Mouse (Mus musculus) midbrain, embryonic 16.5 days (tissue): Measurements from ENCODE around the gene Phf23. TPM values are rescaled to one million over a fixed set of nuclear protein-coding genes. Genes with fewer than 3 reads are reported as not detected.

ENCODE experiments used
- ATAC-seq: fragments of 200-750 bp; cut with Nextera tagmentation; 2 replicates; pipeline ENCODE4 v1.8.0; 2017; ENCODE audit warnings: moderate TSS enrichment
- H3K27ac ChIP-seq: fragments of 300-500 bp; sonication (generic); 2 replicates; pipeline ENCODE4 v1.5.1; 2014; ENCODE audit warnings: mild to moderate bottlenecking, low read length, mixed read lengths
- H3K27me3 ChIP-seq: fragments of 300-500 bp; sonication (generic); 2 replicates; pipeline ENCODE4 v1.6.1; 2014; ENCODE audit warnings: low read depth, low read length, mixed read lengths; ENCODE audit not compliant: control insufficient read depth, insufficient read depth
- H3K36me3 ChIP-seq: fragments of 300-500 bp; sonication (generic); 2 replicates; pipeline ENCODE4 v1.6.1; 2014; ENCODE audit warnings: mild to moderate bottlenecking, low read length, moderate library complexity, mixed read lengths; ENCODE audit not compliant: control insufficient read depth, insufficient read depth
- H3K4me1 ChIP-seq: fragments of 300-500 bp; sonication (generic); 2 replicates; pipeline ENCODE4 v1.6.1; 2014; ENCODE audit warnings: mild to moderate bottlenecking, low read length, mixed read lengths; ENCODE audit not compliant: control insufficient read depth, insufficient read depth
- H3K4me2 ChIP-seq: fragments of 300-500 bp; sonication (generic); 2 replicates; pipeline ENCODE4 v1.6.1; 2014; ENCODE audit warnings: mild to moderate bottlenecking, low read length, mixed read lengths
- H3K4me3 ChIP-seq: fragments of 300-500 bp; sonication (generic); 2 replicates; pipeline ENCODE4 v1.5.1; 2014; ENCODE audit warnings: low read depth, mild to moderate bottlenecking, low read length, moderate library complexity, mixed read lengths
- H3K9ac ChIP-seq: fragments of 300-500 bp; sonication (generic); 2 replicates; pipeline ENCODE4 v1.6.1; 2014; ENCODE audit warnings: low read depth, low read length, mixed read lengths
- H3K9me3 ChIP-seq: fragments of 300-500 bp; sonication (generic); replicated peaks from 2 replicates; pipeline ENCODE4 v1.6.1; 2014; ENCODE audit warnings: mild to moderate bottlenecking, low read length, mixed read lengths; ENCODE audit not compliant: control insufficient read depth, poor library complexity, severe bottlenecking
- WGBS: fragments of 180-500 bp; shearing (Covaris S2); extraction: QIAGEN DNeasy Blood & Tissue Kit; methylation state at CpG from one replicate; pipeline ENCODE4 v1.1.7; 2014; 5-methylcytosine and 5-hydroxymethylcytosine counted together
- polyA plus RNA-seq: library from polyadenylated mRNA; unstranded; fragments of >200 nt; fragmentation: Nextera tagmentation; extraction: Ambion mirVana; gene quantifications from 2 replicates; pipeline ENCODE4 v1.2.1, GENCODE M21; 2015

The Phf23 gene
- polyA plus RNA-seq, 1 experiment from 2014 or later = 51.2 TPM

- Histone ChIP-seq H3K4me3 (peak overlapping the region; percentile 89), H3K27ac (no peak overlapping the region), H3K36me3 (peaks cover 18% of the 10 kb centered on the region), H3K9ac (no peak overlapping the region), H3K4me1 (peaks cover 42% of the 10 kb centered on the region), H3K9me3 (no peaks in the 10 kb centered on the region), H3K4me2 (peak overlapping the region; percentile 99), H3K27me3 (no peaks in the 10 kb centered on the region)
- ATAC-seq = no peak
Observed at GRCm38 (mm10) chr11:70001865-70002264, 6.3 kb downstream of the Phf23 start.

DNA sequence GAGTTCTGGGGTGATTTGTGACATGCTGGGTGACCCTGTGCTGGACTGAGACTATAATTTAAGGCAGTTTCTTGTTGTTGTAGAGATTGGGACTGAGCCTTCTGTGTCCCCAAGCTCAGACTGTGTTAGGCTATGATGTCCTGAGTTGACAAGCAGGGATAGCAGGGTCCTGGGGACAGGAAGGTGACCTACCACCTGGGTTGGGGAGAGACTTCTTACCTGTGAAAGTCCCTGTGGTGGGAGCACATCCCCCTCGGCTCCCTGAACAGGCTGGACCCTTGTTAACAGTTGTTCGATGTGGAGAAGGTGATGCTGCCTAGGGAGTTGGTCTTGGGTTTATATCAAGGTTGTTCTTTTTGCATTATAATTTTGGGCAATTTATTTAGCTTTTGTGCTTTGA is 6.9 kb downstream of the Phf23 start:
- ATAC-seq = no peak
- Histone ChIP-seq H3K36me3 (peaks cover 24% of the 10 kb centered on the region), H3K9ac (peak overlapping the region; percentile 2; the same call in 1 of the 2 replicates), H3K4me1 (peaks cover 41% of the 10 kb centered on the region), H3K4me3 (peak overlapping the region; percentile 89; the same call in 1 of the 2 replicates), H3K27me3 (no peaks in the 10 kb centered on the region), H3K9me3 (no peaks in the 10 kb centered on the region), H3K4me2 (peak overlapping the region; percentile 99), H3K27ac (no peak overlapping the region)
- 95% methylated on average over 2 of the region's 2 CpGs for WGBS

DNA sequence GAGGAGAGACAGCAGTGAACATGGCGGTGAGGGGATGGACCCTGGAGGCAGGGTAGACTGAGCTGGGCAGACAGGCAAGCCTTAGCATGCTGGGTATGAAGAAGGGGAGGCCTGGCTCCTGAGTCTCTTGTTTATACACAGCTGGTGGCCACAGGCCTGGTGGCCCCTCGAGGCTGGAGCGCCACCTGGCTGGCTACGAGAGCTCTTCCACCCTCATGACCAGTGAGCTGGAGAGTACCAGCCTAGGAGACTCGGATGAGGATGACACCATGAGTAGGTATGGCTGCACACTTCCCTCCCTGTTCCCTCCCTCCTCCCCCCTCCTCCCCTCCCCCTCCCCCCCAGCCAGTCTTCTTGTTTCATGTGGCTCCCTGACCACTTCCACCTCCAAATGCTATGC is 9.9 kb downstream of the Phf23 start:
- H3K4me2 ChIP-seq = no peak overlapping the region
- ATAC-seq = no peak
- peaks cover 30% of the 10 kb centered on the region for H3K4me1 ChIP-seq
- H3K27ac ChIP-seq = no peak overlapping the region
- 53% methylated on average over 5 of the region's 5 CpGs for WGBS
- no peaks in the 10 kb centered on the region for H3K27me3 ChIP-seq
- no peak overlapping the region for H3K4me3 ChIP-seq
- H3K36me3 ChIP-seq = peaks cover 46% of the 10 kb centered on the region
- no peaks in the 10 kb centered on the region for H3K9me3 ChIP-seq
- H3K9ac ChIP-seq = no peak overlapping the region

DNA sequence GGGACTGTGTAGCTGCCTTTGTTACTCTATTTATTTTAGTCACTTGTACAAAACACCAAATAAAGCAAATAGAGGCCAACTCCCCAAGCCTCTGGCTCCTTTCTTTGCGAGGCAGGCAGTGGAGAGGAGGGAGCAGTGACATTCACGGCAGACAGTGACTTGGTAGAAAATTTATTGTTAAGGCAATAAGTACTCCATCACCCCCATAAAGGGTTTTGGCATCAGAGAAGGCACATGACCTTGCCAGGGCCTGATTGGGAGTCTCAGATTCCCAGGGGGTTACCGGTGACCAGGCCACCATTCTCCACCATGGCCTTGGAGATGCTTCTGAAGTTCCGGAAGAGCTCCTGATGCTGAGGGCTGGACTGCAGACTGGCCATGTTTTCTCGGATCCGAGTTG is 14.5 kb downstream of the Phf23 start:
- Histone ChIP-seq H3K27ac (no peak overlapping the region), H3K4me2 (no peak overlapping the region), H3K4me1 (peaks cover 8% of the 10 kb centered on the region), H3K36me3 (peaks cover 63% of the 10 kb centered on the region), H3K9me3 (no peaks in the 10 kb centered on the region), H3K4me3 (no peak overlapping the region), H3K27me3 (no peaks in the 10 kb centered on the region), H3K9ac (no peak overlapping the region)
- 92% methylated on average over 6 of the region's 6 CpGs for WGBS
- ATAC-seq = no peak

DNA sequence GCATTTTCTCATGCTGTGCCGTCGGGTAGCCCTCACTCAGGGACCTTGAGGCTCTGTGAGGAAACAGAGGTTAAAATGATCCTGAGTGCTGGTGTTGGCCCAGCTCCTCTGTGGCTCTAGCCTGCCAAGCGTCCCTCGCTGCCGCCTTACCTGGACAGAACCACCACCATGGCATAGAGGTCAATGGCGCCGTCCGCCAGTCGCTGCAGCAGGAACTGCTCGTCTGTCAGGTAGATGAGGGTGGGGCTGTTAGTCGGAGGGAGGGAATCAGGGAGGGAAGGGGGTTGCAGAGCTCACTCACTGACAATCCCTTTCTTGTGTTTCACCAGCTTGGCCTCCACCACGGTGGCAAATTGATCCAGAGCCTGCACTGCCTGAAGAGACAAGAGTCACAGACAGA is 15.0 kb downstream of the Phf23 start:
- Histone ChIP-seq H3K4me3 (no peak overlapping the region), H3K27ac (no peak overlapping the region), H3K27me3 (no peaks in the 10 kb centered on the region), H3K9me3 (no peaks in the 10 kb centered on the region), H3K4me2 (no peak overlapping the region), H3K4me1 (peaks cover 8% of the 10 kb centered on the region), H3K36me3 (peaks cover 63% of the 10 kb centered on the region), H3K9ac (no peak overlapping the region)
- no peak for ATAC-seq
- WGBS = 90% methylated on average over 12 of the region's 12 CpGs

DNA sequence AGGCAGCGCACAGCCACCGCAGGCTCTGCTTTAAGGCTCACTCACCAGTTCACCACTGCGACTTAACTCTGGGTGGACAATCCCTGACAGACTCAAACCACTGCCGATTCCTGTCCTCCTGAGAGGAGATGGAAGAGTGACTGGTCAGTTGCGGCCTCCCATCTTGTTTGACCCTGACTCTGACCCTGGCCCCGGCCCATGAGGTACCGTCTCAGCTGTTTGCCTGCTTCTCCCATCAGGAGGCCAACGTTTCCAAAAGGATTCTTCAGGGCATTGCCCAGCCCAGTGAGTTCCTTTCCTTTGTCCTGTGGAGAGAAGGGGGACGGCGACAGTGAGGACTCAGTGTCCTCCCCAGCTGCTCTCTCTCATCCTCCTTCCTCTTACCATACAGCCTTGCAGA is 15.4 kb downstream of the Phf23 start:
- Histone ChIP-seq H3K27ac (no peak overlapping the region), H3K9ac (no peak overlapping the region), H3K36me3 (peaks cover 60% of the 10 kb centered on the region), H3K27me3 (no peaks in the 10 kb centered on the region), H3K4me2 (no peak overlapping the region), H3K4me1 (peaks cover 10% of the 10 kb centered on the region), H3K4me3 (no peak overlapping the region), H3K9me3 (no peaks in the 10 kb centered on the region)
- 76% methylated on average over 10 of the region's 10 CpGs for WGBS
- ATAC-seq = no peak

DNA sequence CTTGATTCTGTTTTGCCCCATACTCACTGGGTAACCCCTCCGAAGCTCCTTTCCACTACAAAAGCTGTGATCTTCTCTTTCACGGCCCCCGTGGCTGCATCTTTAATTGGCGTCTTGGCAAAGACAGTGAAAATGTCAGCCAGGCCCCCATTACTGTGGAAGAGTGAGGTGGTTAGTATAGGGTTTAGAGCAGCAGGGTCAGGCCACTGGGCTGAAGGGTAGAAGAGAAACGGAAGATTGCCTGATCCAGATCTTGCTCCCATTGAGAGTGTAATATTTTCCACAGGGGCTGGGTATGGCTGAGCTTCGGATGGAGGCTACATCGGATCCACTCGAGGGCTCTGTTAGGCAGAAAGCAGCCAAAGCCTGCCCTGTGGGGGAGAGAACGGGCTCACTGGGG is 17.4 kb downstream of the Phf23 start:
- WGBS = 85% methylated on average over 9 of the region's 9 CpGs
- Histone ChIP-seq H3K4me3 (no peak overlapping the region), H3K9me3 (no peaks in the 10 kb centered on the region), H3K4me1 (peaks cover 22% of the 10 kb centered on the region), H3K9ac (no peak overlapping the region), H3K36me3 (peaks cover 41% of the 10 kb centered on the region), H3K4me2 (no peak overlapping the region), H3K27me3 (no peaks in the 10 kb centered on the region), H3K27ac (no peak overlapping the region)
- ATAC-seq = no peak

- H3K27ac ChIP-seq = no peak overlapping the region
- WGBS = 88% methylated on average over 3 of the region's 3 CpGs
- H3K9me3 ChIP-seq = no peaks in the 10 kb centered on the region
- H3K9ac ChIP-seq = no peak overlapping the region
- H3K4me3 ChIP-seq = no peak overlapping the region
- no peaks in the 10 kb centered on the region for H3K27me3 ChIP-seq
- H3K4me1 ChIP-seq = peaks cover 23% of the 10 kb centered on the region
- peaks cover 37% of the 10 kb centered on the region for H3K36me3 ChIP-seq
- no peak overlapping the region for H3K4me2 ChIP-seq
- ATAC-seq = no peak
Observed at GRCm38 (mm10) chr11:70013408-70013807, 17.8 kb downstream of the Phf23 start.

DNA sequence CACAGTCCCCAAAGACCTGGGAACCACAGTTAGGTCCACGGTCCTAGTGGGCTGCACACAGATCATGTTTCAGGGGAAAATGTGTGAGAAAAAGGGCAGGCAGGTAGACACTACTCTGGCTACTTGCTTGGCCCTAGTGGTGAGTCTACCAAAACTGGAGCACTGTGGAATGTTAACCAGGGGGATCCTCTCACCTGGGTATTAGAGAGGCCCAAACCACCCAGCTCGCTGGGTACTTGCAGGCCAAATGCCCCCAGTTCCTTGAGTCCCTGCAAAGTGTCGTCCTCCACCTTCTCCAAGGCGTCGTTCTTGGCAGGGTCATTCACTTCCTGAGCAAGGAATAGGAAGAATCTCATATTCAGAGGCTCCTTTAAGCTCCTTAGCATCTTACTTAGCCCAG is 18.5 kb downstream of the Phf23 start:
- no peak overlapping the region for H3K4me3 ChIP-seq
- H3K4me1 ChIP-seq = peaks cover 23% of the 10 kb centered on the region
- no peak overlapping the region for H3K27ac ChIP-seq
- H3K36me3 ChIP-seq = peaks cover 31% of the 10 kb centered on the region
- ATAC-seq = no peak
- no peaks in the 10 kb centered on the region for H3K9me3 ChIP-seq
- peak overlapping the region; percentile 78 for H3K4me2 ChIP-seq
- H3K9ac ChIP-seq = no peak overlapping the region
- H3K27me3 ChIP-seq = no peaks in the 10 kb centered on the region
- WGBS = 61% methylated on average over 5 of the region's 5 CpGs
